Mouse (Mus musculus) lung, postnatal 0 days (tissue): ENCODE data around the gene Hoxb3.

ENCODE experiments used
- CTCF ChIP-seq: IDR thresholded peaks from 2 replicates; pipeline ENCODE4 v1.5.1; 2016; ENCODE audit warnings: antibody characterized with exemption, mild to moderate bottlenecking
- EP300 ChIP-seq: IDR thresholded peaks from 2 replicates; pipeline ENCODE4 v1.6.1; 2016; ENCODE audit warnings: antibody characterized with exemption, mild to moderate bottlenecking, control low read depth

DNA sequence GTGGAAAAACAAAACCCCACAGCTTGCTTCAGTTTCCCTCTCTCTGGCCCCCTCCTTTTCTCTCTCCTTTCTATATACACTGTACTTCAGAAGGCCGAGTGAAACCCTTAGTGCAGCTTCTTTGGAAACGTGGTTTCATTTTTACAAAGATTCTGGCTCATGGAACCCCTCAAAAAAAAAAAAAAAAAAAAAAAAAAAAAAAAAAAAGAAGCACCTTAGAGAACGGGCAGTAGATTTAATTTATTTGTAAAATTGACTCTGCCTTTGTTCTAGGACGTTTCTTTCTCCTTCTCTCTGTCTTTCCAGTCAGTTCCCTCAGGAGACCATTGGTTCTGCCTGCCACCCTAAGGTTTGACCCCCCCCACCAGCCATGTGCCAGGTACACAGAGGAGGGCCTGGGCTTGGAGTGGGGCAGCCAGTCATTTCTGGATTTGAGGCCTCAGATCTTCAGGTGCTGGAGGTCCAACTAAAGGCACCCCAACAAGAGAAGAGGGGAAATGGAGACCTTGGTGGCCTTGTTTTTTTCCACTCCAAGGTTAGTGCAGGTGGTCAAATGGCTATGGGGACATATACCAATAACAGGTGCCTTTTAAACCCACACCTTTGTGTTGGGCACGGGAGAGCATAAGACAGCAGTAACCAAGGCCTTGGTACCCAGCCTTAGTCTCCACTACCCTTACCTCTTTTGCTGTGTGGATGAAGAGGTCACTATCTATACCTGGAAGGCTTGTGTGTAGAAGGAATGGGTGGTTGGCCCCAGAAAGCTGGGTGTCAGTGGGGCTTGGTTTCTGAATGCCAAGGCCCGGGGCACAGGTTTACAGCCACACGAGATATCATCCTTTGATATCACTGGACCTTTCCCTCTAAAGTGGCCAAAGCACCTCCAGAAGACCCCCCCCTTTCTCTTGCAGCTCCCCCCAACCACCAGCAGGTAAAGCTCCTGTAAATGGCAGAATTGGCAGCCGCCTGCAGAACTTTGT lies 42.4 kb upstream of the Hoxb3 start:
- TF ChIP-seq CTCF (no peak), EP300 (no peak)
